Mouse (Mus musculus): ENCODE results near the gene Mettl1. TPM values are rescaled to one million over a fixed set of nuclear protein-coding genes. Genes with fewer than 3 reads are reported as not detected.
"Not testable (repeated sequence)": the region's sequence is repeated elsewhere in the genome, so short reads cannot be mapped to it uniquely, and the experiment has no call there.

Mettl1 gene
- total and polyA plus RNA-seq, 2 experiments from 2014 or later, result 10.9 to 21.0 TPM

DNA sequence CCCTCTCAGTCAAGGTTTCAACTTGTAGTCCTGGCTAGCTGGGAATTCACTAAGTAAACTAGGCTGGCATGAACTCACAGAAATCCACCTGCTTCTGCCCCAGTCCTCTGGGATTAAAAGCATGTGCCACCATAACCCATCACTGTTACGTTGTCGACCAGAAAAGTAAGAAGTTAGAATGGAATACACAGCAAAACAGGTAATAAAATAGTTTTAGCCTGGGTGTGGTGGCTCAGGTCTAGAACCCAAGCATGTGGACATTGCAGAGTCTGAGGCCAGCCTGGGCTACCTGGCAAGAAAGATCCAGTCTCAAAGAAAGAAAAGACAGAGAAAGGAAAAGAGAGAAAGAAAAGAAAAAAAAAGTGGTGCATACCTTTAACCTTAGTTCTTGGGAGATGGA lies 20.3 kb downstream of the Mettl1 start:
- 56% methylated on average over 2 of the region's 2 CpGs for WGBS
- Histone ChIP-seq H3K4me1 (ENCODE audit: insufficient read depth) (peaks cover 20% of the 10 kb centered on the region), H3K36me3 (ENCODE audit: insufficient read depth) (peaks cover 33% of the 10 kb centered on the region)

DNA sequence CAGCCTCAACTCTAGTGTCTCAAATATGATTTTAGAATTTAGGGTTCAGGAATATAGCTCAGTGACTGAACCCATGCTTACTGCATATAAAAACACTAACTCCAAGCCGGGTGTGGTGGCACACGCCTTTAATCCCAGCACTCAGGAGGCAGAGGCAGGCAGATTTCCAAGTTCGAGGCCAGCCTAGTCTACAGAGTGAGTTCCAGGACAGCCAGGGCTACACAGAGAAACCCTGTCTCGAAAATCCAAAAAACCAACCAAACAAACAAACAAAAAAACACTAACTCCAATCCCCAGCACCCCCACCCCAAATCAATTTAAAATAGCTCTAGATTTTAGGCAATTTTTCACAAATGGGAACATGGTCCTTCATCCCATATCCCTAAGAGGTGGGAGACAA lies 20.9 kb downstream of the Mettl1 start:
- Histone ChIP-seq H3K27ac (ENCODE audit: low read depth, low read length) (peak overlapping the region; percentile 83; the same call in 1 of the 2 replicates), H3K36me3 (ENCODE audit: insufficient read depth) (peaks cover 34% of the 10 kb centered on the region), H3K4me1 (ENCODE audit: insufficient read depth) (peaks cover 20% of the 10 kb centered on the region)
- H3K27me3 ChIP-seq (ENCODE audit: insufficient read depth, low read length); ATAC-seq; H3K4me3 ChIP-seq (ENCODE audit: low read depth, low read length); H3K9ac ChIP-seq; DNase-seq; H3K4me2 ChIP-seq (ENCODE audit: low read depth); H3K9me3 ChIP-seq (ENCODE audit: low read length): not testable (repeated sequence)
- 91% methylated on average over 4 of the region's 4 CpGs for WGBS

More for the DNA sequence above, 20.3 kb downstream of the Mettl1 start:
- Histone ChIP-seq H3K9ac (peak overlapping the region; percentile 96; the same call in 1 of the 2 replicates), H3K4me2 (ENCODE audit: low read depth) (peak overlapping the region; percentile 88), H3K27me3 (ENCODE audit: insufficient read depth, low read length) (no peaks in the 10 kb centered on the region), H3K9me3 (ENCODE audit: low read length) (no peaks in the 10 kb centered on the region), H3K4me3 (ENCODE audit: low read depth, low read length) (peak overlapping the region; percentile 88; the same call in 1 of the 2 replicates), H3K27ac (ENCODE audit: low read depth, low read length) (peak overlapping the region; percentile 96)
- no peak for DNase-seq
- TF ChIP-seq CTCF (IDR thresholded peaks at IDR 0.05; ENCODE audit: low read depth), result no peak
- no peak for ATAC-seq

DNA sequence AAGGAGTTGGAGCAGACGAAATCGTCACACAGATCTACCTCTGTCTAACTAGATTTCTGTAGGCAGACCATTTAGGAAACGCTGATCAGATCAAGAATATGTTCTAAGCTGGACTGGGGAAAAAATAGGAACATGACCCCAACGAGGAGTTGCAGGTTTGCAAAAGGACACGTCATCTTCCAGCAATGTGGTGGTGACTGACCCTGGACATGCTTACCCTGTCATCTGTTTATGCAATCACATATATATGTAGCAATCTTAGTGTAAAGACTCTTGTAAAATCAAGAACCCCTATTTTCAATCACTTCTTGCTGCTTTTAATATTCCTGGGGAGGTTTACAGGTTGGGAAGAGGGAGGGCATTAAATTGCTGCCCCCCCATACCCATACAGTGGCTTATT lies 21.3 kb downstream of the Mettl1 start:
- DNase-seq (no peak), ATAC-seq (no peak)
- H3K27ac ChIP-seq (ENCODE audit: low read depth, low read length), result peak overlapping the region; percentile 83
- peaks cover 34% of the 10 kb centered on the region for H3K36me3 ChIP-seq (ENCODE audit: insufficient read depth)
- no peak overlapping the region; the same call in 1 of the 2 replicates for H3K9ac ChIP-seq
- TF ChIP-seq CTCF (IDR thresholded peaks at IDR 0.05; ENCODE audit: low read depth), result no peak
- H3K4me3 ChIP-seq (ENCODE audit: low read depth, low read length), result no peak overlapping the region
- 73% methylated on average over 5 of the region's 5 CpGs for WGBS
- no peaks in the 10 kb centered on the region for H3K27me3 ChIP-seq (ENCODE audit: insufficient read depth, low read length)
- H3K4me2 ChIP-seq (ENCODE audit: low read depth), result peak overlapping the region; percentile 88; the same call in 1 of the 2 replicates
- H3K4me1 ChIP-seq (ENCODE audit: insufficient read depth), result peaks cover 20% of the 10 kb centered on the region
- no peaks in the 10 kb centered on the region for H3K9me3 ChIP-seq (ENCODE audit: low read length)

DNA sequence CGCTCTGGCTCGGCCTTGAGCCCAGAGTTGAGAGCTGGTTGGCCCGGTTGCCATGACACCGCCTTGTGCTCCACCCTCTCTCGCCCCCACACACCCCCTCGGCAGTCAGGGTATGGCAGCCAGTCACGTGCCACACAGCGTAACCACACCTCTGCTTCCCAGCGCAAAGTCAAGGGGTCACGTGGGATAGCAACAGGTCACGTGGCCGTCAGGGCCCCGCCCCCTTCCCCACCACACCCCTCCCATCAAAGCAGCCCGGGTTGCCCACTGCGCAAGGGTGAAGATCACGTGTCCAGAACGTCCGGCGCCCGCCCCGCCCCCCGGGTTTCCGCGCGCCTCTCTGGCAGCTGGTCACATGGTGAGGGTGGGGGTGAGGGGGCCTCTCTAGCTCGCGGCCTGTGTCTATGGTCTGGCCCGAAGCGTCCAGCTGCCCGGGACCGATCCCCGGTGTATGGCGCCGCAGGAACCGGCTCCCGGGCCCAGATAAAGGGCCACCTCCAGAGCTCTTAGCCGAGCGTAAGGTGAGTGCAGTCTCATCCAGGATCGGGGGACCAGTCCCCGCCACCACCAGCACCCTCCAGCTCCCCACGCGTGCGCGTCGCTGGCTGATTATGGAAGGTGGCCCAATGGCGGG lies 22.1 kb downstream of the Mettl1 start, which contains the start of gene Cdk4:
TSS of gene Cdk4 (plus strand) at position 296 of the 634 bp plus-strand sequence.
- Histone ChIP-seq H3K27ac (ENCODE audit: low read depth, low read length) (peak within 1 kb of the TSS; percentile 96), H3K4me1 (ENCODE audit: insufficient read depth) (peaks cover 15% of the 10 kb centered on the region), H3K9ac (peak within 1 kb of the TSS; percentile 94), H3K9me3 (ENCODE audit: low read length) (no peaks in the 10 kb centered on the region), H3K4me2 (ENCODE audit: low read depth) (peak within 1 kb of the TSS; percentile 88), H3K36me3 (ENCODE audit: insufficient read depth) (peaks cover 37% of the 10 kb centered on the region), H3K27me3 (ENCODE audit: insufficient read depth, low read length) (no peaks in the 10 kb centered on the region), H3K4me3 (ENCODE audit: low read depth, low read length) (peak within 1 kb of the TSS; percentile 91)
- ATAC-seq, result peak; percentile 89
- DNase-seq, result peak; percentile 99
- WGBS, result 1% methylated on average over 46 of the region's 46 CpGs
- 0 out of 2 replicates have a peak, but pooled peaks have one; percentile 0 for TF ChIP-seq CTCF (IDR thresholded peaks at IDR 0.05; ENCODE audit: low read depth)

DNA sequence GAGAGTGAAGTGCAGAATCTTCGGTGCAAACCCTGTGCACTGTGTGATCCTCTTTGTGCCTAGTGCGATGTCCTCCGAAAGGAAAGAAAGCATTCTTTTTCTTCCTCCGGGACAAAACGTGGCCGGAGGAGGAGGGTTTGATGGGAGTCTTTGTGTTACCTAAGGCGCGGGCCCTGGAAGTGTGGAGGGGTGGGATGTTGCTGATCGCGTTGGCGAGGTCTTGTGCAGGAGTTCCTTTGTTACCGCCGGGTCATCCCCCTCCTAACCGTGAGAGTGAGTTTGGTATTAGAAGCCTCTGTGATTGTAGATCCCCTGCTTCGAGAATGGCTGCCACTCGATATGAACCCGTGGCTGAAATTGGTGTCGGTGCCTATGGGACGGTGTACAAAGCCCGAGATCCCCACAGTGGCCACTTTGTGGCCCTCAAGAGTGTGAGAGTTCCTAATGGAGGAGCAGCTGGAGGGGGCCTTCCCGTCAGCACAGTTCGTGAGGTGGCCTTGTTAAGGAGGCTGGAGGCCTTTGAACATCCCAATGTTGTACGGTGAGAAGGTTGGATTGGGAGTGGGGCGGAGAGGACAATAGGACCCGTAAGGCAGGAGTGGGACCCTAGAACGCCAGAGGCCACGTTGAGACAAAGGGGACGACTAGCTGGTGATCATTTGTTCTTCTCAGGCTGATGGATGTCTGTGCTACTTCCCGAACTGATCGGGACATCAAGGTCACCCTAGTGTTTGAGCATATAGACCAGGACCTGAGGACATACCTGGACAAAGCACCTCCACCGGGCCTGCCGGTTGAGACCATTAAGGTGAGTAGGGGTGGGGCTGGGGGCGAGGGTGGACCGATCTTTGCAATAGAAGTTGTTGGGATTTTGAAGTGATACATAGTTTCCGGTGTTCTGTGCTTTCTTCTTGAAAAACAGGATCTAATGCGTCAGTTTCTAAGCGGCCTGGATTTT lies 23.0 kb downstream of the Mettl1 start:
- H3K4me2 ChIP-seq (ENCODE audit: low read depth), result peak overlapping the region; percentile 88
- H3K4me1 ChIP-seq (ENCODE audit: insufficient read depth), result peaks cover 21% of the 10 kb centered on the region
- no peak for DNase-seq
- peak overlapping the region; percentile 94 for H3K9ac ChIP-seq
- H3K36me3 ChIP-seq (ENCODE audit: insufficient read depth), result peaks cover 42% of the 10 kb centered on the region
- H3K27me3 ChIP-seq (ENCODE audit: insufficient read depth, low read length), result no peaks in the 10 kb centered on the region
- peak overlapping the region; percentile 91 for H3K4me3 ChIP-seq (ENCODE audit: low read depth, low read length)
- WGBS, result 12% methylated on average over 37 of the region's 37 CpGs
- peak; percentile 1; the same call in 1 of the 2 replicates for ATAC-seq
- TF ChIP-seq CTCF (IDR thresholded peaks at IDR 0.05; ENCODE audit: low read depth), result no peak
- H3K9me3 ChIP-seq (ENCODE audit: low read length), result no peaks in the 10 kb centered on the region
- H3K27ac ChIP-seq (ENCODE audit: low read depth, low read length), result peak overlapping the region; percentile 96

DNA sequence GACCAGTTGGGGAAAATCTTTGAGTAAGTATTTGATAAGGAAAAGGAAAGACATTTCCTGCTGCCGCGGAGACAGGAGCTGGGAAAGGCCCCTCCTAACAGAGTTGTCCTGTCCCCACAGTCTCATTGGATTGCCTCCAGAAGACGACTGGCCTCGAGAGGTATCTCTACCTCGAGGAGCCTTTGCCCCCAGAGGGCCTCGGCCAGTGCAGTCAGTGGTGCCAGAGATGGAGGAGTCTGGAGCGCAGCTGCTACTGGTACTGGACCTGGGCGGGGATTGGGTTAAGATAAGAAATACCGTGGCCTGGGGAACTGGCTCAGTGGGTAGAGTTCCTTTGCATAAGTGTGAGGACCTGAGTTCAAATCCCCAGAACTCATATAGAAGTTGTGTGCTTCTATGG lies 24.8 kb downstream of the Mettl1 start:
- Histone ChIP-seq H3K27me3 (ENCODE audit: insufficient read depth, low read length) (no peaks in the 10 kb centered on the region), H3K9ac (no peak overlapping the region), H3K9me3 (ENCODE audit: low read length) (no peaks in the 10 kb centered on the region), H3K4me3 (ENCODE audit: low read depth, low read length) (no peak overlapping the region), H3K27ac (ENCODE audit: low read depth, low read length) (no peak overlapping the region), H3K4me1 (ENCODE audit: insufficient read depth) (peaks cover 24% of the 10 kb centered on the region), H3K4me2 (ENCODE audit: low read depth) (no peak overlapping the region), H3K36me3 (ENCODE audit: insufficient read depth) (peaks cover 42% of the 10 kb centered on the region)
- no peak for TF ChIP-seq CTCF (IDR thresholded peaks at IDR 0.05; ENCODE audit: low read depth)
- 89% methylated on average over 9 of the region's 9 CpGs for WGBS
- ATAC-seq (no peak), DNase-seq (no peak)

All from forebrain, postnatal 0 days (tissue).